Mouse (Mus musculus): Measurements from ENCODE around the gene Tmod4.

The Tmod4 gene

DNA sequence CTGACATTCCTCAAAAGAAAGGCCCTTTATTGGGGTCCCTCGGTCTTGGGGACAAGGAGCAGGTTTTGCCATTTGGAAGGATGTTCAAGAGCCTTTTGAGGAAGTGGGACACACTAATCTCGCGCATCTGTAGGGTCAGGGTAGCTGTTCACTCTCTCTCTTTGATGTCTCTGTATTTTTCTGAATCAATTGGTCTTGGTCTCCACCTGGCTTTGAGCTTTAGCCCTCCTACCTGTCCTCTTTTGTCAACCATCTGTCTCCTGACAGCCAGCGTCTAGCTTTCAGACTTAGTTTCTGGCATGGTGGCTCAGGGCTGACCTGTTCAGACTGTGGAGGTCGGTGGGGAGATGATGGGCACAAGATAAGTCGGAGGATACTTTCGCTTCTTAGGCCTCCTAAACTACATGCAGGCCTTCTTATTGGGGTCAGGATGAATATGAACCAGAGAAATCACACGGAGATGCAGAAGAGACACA is 35.3 kb downstream of the Tmod4 start:
- ChIA-PET POLR2A (interaction anchor here in 3 of 4 experiments (0.6 to 7.5 kb wide), 37 partner anchors 9 to 465 kb away, joined by 3 to 107 read pairs (median 4); partner anchors contain the start of genes Tnfaip8l2 (in 3 of the 3), Bnipl (in 1 of the 3), Ensa (in 1 of the 3) and Gabpb2 (in 1 of the 3)), CTCF (interaction anchor here (0.6 to 2.1 kb wide), 11 partner anchors 9 to 151 kb away, joined by 3 to 13 read pairs (median 4); partner anchors contain the start of genes Gabpb2 (in 1 of the 4), Tmod4 (in 1 of the 4) and Tnfaip8l2 (in 1 of the 4))

DNA sequence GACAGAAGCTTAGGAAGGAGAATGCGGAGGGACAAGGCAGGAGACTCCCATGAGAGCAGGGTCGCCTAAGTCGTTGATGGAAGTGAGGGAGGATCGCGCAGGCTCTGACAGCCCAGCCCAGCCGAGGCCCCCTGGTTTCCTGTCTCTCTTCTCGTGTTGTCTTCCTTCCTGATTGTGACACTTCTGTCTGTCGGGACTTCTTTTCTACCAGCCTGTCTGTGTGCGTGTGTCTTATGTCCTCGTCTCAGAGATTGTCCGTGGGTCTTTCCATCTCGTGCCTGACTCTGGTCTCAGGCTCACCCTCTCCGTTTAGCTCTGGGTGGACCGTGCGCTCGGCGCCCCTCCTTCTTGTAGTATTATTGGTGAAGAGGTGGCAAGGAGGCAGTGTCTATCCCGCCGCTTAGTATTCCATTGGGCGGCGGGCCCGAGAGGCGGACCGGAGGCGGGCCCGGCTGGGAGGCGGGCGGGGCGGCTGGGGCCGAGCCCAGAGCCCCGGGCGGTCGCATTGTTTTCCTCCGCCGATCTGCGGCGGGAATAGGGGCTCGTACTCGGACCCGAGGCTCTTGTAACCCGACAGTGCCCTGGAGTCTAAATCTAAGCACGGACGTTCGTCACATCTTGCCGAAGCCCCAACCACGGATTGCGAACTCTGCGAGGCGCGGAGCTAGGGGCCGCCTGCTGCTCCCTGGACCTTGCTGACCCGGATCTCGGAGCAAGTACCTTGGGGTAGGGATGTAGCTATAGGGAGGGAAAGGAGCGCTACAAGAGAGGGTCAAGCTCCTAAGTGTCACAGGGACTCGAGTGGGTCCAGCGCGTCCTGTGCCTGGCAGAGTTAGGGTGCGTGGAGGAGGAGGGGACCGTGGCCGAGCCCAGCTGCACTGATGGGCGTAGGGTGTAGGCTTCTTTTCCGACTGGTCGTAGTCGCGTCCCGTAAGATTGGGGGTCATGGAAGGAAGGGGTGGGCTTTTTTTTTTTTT is 36.0 kb downstream of the Tmod4 start, which contains the start of gene Sema6c:
Gene Sema6c (plus strand): TSS at position 471 of the 977 bp plus-strand sequence.
- ChIA-PET CTCF (interaction anchor here (0.6 to 2.5 kb wide), 13 partner anchors 9 to 150 kb away, joined by 3 to 13 read pairs (median 4); partner anchors contain the start of genes Gabpb2 (in 1 of the 4), Tmod4 (in 1 of the 4) and Tnfaip8l2 (in 1 of the 4)), POLR2A (interaction anchor here in 3 of 4 experiments (0.6 to 7.5 kb wide), 44 partner anchors 8 to 464 kb away, joined by 3 to 107 read pairs (median 4); partner anchors contain the start of genes Tnfaip8l2 (in 3 of the 3), Gabpb2 (in 2 of the 3), Bnipl (in 1 of the 3) and Ensa (in 1 of the 3))

DNA sequence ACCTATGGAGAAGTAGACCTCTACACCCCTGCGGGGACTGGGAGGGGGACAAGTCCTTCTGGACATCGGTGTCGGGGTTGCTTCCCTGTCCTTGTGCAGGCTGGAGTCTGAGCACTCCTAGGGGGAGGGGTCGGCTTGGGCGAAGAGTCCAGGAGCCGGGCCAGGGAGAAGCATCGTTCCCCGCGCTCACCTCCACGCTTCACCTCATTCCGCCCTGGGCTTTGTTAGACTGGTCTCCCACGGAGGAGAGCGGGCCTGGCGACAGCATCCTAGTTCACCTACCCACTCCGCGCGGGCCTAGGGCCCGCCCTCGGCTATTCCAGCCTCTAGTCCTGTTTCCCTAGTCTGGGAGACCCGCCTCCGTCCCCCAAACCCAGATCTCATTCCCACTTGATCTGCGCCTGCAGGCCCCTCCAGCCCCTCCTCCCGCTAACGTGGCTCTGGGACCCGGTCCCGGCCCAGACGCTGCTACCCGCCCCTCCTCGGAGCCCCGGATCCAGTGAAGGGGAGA is 36.8 kb downstream of the Tmod4 start:
- CTCF ChIA-PET, result interaction anchor here in 3 of 4 experiments (1.1 to 2.9 kb wide), 9 partner anchors 9 to 108 kb away, joined by 3 to 8 read pairs (median 5); partner anchors contain the start of genes Gabpb2 (in 1 of the 3) and Tnfaip8l2 (in 1 of the 3)
- POLR2A ChIA-PET, result interaction anchor here (0.5 to 7.5 kb wide), 33 partner anchors 10 to 464 kb away, joined by 3 to 107 read pairs (median 4); partner anchors contain the start of genes Tnfaip8l2 (in 3 of the 4), Gabpb2 (in 2 of the 4), Ensa (in 1 of the 4) and Prune1 (in 1 of the 4)

DNA sequence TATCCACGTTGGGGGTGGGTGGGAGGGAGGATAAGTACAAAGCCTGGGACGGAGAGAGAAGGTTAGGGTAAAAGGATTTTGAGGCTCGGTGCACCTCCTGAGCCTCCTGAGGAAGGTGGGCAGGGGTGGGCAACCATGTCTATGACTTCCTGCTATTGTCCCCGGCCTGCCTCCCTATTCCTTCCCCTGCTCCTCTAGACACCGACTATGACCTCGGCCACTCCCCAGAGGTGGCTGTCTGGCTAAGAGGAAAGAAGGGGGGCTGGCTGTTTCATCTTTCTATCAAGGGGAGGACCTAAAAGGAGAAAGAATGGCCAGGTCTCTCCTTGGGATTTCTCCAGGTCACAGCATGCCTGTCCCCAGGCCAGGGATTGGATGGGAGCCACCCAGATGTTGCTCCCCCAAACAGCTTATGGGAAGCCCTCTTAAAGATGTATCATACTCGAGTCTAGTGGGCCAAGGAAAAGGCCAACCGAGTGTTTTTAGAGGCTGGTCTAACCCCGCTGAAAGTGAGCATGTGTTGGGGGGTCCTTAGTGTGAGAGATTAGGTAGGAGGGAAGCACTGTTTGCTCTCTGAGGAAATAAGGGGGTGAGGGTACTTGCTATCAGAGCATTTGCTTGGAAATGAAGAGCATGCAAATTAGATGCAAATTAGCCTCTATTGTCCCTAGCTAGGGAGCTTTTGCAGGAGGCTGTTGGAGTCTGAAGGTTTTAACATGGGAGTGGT is 37.5 kb downstream of the Tmod4 start:
- ChIA-PET CTCF (interaction anchor here in 3 of 4 experiments (0.6 to 2.9 kb wide), 11 partner anchors 9 to 165 kb away, joined by 3 to 13 read pairs (median 3); partner anchors contain the start of genes Gabpb2 (in 1 of the 3), Tmod4 (in 1 of the 3) and Tnfaip8l2 (in 1 of the 3)), POLR2A (interaction anchor here (0.5 to 7.5 kb wide), 38 partner anchors 9 to 490 kb away, joined by 3 to 107 read pairs (median 5); partner anchors contain the start of genes Gabpb2 (in 2 of the 4), Zfp687 (in 2 of the 4), Mllt11 (in 1 of the 4) and Pi4kb (in 1 of the 4))

DNA sequence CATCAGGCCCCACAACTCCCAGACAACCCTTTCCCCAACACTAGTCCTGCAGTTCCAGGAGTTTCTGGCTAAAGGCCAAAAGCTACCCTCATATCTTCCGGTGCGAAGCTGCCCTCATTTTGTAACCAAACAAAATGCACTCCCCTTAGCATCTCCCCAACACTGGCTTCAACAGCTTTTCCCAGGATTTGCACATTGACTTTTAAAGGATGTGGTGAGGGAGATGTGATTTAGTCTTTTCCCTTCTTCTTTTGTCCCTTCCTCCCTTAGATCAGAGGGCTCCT is 38.0 kb downstream of the Tmod4 start:
- ChIA-PET CTCF (interaction anchor here (0.6 to 2.9 kb wide), 13 partner anchors 9 to 166 kb away, joined by 3 to 13 read pairs (median 3); partner anchors contain the start of genes Tnfaip8l2 (in 2 of the 4), Gabpb2 (in 1 of the 4) and Tmod4 (in 1 of the 4)), POLR2A (interaction anchor here (0.6 to 7.5 kb wide), 33 partner anchors 9 to 490 kb away, joined by 3 to 107 read pairs (median 5); partner anchors contain the start of genes Gabpb2 (in 2 of the 4), Mllt11 (in 2 of the 4), Zfp687 (in 2 of the 4) and Pi4kb (in 1 of the 4))

DNA sequence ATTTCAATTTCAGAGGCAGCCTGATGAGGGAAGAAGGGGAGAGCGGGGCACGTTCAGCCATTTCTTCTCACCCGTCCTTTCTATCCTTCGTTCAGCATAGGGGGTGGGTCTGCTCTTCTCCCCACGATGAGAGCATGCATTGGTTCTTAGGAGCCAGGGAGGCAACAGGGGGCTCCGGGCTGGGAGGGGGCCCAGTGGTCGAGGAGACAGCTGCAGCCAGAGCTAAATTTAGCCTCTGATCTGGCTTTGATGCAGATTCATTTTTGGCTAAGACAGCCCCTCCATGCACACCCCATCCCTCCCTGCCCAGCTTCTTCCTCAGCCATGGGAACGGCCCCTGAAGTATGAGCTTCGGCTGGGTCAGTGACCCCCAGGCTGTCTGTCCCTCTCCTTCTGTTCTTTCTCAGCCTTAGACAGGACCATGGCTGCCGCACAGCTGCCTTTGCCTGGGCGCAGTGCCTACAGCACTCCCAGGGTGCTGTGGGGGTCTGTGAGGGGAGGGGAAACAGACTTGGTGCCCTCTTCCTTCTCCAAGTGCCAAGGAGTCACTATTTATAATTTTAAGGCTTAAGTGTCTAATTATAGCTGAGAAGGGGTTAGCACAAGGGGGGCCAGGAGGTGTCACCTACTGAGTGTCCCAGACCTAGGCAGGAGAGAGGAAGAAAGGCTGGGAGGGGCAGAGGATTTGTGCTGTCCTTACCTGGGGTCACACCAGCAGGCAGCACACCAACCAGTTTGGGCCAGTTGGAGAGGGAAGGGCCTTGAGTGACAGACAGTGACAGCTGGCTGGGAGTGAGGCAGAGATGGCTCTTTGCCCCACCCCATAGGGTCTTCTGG is 39.4 kb downstream of the Tmod4 start:
- ChIA-PET CTCF (interaction anchor here (0.6 to 2.9 kb wide), 15 partner anchors 9 to 111 kb away, joined by 3 to 16 read pairs (median 5); partner anchors contain the start of genes Tnfaip8l2 (in 2 of the 4) and Gabpb2 (in 1 of the 4)), POLR2A (interaction anchor here (0.6 to 7.5 kb wide), 35 partner anchors 8 to 147 kb away, joined by 3 to 107 read pairs (median 4); partner anchors contain the start of genes Mllt11 (in 2 of the 4), Cdc42se1 (in 1 of the 4), Gabpb2 (in 1 of the 4) and Gm128 (in 1 of the 4))

DNA sequence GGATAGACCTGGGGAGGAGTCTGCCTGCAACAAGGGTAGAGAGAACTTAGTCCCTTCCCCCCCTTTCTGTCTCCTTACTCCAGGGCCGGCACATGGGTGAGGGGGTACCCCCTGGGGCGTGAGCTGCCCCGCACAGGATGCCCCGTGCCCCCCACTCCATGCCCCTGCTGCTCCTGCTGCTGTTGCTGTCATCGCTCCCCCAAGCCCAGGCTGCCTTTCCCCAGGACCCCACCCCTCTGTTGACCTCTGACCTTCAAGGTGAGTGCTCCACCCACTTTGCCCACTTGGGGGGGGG is 39.9 kb downstream of the Tmod4 start:
- ChIA-PET POLR2A (interaction anchor here in 3 of 4 experiments (0.6 to 7.5 kb wide), 30 partner anchors 9 to 191 kb away, joined by 3 to 107 read pairs (median 4); partner anchors contain the start of genes Mllt11 (in 2 of the 3), Gabpb2 (in 1 of the 3), Gm128 (in 1 of the 3) and Pip5k1a (in 1 of the 3)), CTCF (interaction anchor here (0.6 to 2.9 kb wide), 14 partner anchors 9 to 110 kb away, joined by 3 to 16 read pairs (median 4); partner anchors contain the start of genes Gabpb2 (in 1 of the 4) and Tnfaip8l2 (in 1 of the 4))

DNA sequence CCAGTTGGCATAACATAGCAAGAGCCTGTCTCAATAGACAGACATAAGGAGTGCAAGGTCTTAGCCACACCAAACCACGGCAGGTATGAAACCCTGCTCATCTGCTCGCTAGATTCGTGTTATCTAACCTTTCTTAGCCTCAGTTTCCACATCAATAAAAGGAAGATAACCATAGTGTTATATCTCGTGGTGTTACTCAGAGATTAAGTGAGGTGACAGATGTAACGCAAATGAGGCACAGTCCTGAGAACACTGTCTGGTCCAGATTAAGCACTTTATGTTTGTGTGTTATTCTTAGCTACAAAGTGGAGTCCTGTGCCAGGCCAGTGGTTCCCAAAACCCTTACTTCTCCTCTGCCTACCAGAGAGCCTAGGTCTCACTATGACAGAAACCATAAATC is 40.6 kb downstream of the Tmod4 start:
- ChIA-PET CTCF (interaction anchor here (0.6 to 2.9 kb wide), 11 partner anchors 9 to 146 kb away, joined by 3 to 16 read pairs (median 3); partner anchors contain the start of gene Gabpb2 (in 1 of the 4)), POLR2A (interaction anchor here in 3 of 4 experiments (0.6 to 7.5 kb wide), 29 partner anchors 8 to 1524 kb away, joined by 3 to 107 read pairs (median 4); partner anchors contain the start of genes Mllt11 (in 2 of the 3), Gm128 (in 1 of the 3), Pip5k1a (in 1 of the 3) and Psmd4 (in 1 of the 3))

DNA sequence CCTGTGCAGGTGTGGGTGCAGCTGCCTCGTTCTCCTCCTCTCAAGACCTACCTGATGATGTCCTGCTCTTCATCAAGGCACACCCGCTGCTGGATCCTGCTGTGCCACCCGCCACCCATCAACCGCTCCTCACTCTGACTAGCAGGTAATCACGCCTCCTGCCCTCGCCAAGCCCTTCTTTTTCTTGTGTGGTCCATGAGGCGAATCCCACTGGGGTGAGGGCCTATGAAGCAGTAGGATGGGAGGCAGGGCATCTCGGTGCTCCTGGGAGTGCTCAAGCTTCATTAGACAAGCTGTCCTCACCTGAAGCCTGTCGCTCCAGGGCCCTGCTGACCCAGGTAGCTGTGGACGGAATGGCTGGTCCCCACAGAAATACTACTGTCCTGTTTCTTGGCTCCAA is 45.7 kb downstream of the Tmod4 start:
- ChIA-PET POLR2A (interaction anchor here in 3 of 4 experiments (0.5 to 8.9 kb wide), 8 partner anchors 8 to 155 kb away, joined by 3 to 107 read pairs (median 4); partner anchors contain the start of genes Sema6c (in 2 of the 3), Tnfaip8l2 (in 1 of the 3) and Zfp687 (in 1 of the 3)), CTCF (interaction anchor here in 3 of 4 experiments (0.5 to 0.6 kb wide), 3 partner anchors 13 to 1810 kb away, joined by 3 to 4 read pairs (median 3); no protein-coding TSS in a partner anchor)

DNA sequence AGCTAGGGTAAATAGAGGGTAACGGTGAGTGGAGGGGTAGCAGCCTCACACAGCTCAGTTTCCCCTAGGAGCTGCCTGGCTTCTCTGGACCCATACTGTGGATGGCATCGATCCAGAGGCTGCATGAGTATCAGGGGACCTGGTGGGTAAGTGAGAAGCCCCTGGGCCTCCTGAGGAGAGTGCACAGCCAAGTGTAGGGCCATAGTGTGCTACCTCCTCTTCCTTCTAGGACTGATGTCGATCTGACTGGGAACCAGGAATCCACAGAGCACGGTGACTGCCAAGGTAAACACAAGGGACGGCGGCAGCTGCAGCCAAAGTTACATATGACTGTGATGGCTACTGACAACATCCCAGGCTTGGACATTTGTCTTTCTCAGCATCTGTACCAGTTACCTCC is 46.8 kb downstream of the Tmod4 start:
- POLR2A ChIA-PET, result interaction anchor here in 2 of 4 experiments (0.7 to 8.9 kb wide), 11 partner anchors 9 to 143 kb away, joined by 3 to 107 read pairs (median 4); partner anchors contain the start of genes Sema6c (in 2 of the 2), Mllt11 (in 1 of the 2) and Tnfaip8l2 (in 1 of the 2)
- CTCF ChIA-PET, result interaction anchor here in 3 of 4 experiments (0.5 to 0.6 kb wide), 4 partner anchors 14 to 55 kb away, joined by 3 to 6 read pairs (median 3); no protein-coding TSS in a partner anchor

DNA sequence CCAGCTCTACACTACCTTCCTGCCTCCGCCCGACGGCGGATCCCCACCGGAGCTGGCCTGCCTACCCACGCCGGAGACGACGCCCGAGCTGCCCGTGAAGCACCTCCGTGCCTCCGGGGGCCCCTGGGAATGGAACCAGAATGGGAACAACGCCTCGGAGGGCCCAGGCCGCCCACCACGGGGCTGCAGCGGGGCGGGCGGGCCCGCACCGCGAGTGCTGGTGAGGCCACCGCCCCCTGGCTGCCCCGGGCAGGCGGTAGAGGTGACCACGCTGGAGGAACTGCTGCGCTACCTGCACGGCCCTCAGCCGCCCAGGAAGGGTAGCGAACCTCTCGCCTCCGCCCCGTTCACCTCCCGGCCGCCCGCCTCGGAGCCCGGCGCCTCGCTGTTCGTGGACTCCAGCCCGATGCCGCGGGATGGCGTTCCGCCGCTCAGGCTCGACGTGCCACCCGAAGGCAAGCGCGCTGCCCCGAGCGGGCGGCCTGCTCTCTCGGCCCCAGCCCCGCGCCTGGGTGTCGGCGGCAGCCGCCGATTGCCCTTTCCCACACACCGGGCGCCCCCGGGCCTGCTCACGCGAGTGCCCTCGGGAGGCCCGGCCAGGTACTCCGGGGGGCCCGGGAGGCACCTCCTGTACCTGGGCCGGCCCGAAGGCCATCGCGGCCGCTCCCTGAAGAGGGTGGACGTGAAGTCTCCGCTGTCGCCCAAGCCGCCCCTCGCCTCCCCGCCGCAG is 48.4 kb downstream of the Tmod4 start:
- POLR2A ChIA-PET, result interaction anchor here (0.5 to 8.9 kb wide), 12 partner anchors 10 to 45 kb away, joined by 3 to 107 read pairs (median 4); partner anchors contain the start of genes Gabpb2 (in 2 of the 4) and Sema6c (in 2 of the 4)
- CTCF ChIA-PET, result interaction anchor here in 2 of 4 experiments (0.5 to 2.6 kb wide), 7 partner anchors 9 to 122 kb away, joined by 3 to 16 read pairs (median 7); partner anchors contain the start of genes Sema6c (in 1 of the 2) and Tnfaip8l2 (in 1 of the 2)

DNA sequence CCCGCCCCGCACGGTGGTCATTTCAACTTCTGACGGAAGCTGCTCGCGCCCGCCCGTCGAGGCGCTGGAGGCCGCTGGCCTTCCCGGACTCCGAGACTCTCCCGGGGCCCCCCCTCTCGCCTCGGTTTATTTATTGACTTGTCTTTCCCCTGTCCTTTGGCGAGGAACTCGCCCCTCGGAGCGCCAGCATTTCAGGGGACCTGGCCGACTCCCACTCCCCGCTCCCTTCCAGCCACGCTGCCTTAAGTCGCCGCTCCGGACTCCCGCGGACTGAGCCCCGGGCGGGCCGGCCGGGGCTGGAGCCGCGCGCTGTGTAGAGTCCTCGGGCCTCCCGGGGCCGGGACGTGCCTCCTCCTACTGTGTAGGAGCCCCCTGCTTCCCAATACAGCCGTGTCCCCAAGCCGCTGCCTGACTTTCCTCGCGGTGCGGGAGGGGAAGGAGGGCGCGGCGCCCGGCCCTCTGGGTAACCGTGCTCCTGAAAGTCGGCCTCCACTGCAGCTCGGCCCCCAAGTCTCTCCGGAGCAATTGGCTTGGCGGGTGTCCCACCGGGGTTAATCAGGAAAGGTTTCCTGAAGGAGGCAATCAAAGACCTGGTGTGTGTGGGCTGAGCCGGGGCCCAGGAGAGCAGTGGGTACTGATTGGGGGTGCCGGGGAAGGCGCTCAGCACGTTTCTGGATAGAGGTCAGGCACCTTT is 49.1 kb downstream of the Tmod4 start:
- CTCF ChIA-PET, result interaction anchor here (0.5 to 2.6 kb wide), 15 partner anchors 10 to 121 kb away, joined by 3 to 16 read pairs (median 5); partner anchors contain the start of genes Tnfaip8l2 (in 3 of the 4), Gm128 (in 1 of the 4) and Sema6c (in 1 of the 4)
- POLR2A ChIA-PET, result interaction anchor here in 3 of 4 experiments (0.5 to 11.7 kb wide), 24 partner anchors 9 to 177 kb away, joined by 3 to 107 read pairs (median 4); partner anchors contain the start of genes Sema6c (in 3 of the 3), Cers2 (in 1 of the 3), Gabpb2 (in 1 of the 3) and Vps72 (in 1 of the 3)

DNA sequence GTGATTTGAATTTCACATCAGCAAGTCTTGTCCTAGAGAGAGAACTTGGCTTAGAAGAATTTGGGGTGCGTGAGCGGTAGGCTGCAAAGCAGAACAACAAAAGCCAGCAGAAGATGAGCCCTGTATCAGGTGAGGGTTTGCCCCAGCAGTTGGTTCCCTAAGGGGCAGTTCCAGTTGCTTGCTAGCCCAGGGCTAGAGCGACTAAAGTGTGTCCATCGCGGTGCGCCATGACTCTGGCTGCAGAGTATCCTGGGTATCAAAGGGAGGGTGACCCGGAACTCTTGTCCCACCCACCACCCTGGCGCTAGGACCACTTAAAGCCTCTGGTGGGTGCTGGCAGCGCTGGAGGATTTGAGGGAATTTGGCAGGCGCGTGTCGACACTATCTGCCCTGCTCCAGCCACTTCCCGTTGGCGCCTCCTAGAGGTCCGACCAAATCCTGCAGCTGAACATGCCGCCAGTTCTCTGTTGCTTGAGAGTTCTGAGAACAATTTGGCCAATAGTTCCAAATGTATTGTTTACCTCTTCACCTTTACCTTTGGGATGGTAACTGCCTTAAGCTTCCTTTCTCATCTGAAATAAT is 49.8 kb downstream of the Tmod4 start:
- CTCF ChIA-PET, result interaction anchor here (0.6 to 2.6 kb wide), 33 partner anchors 8 to 431 kb away, joined by 3 to 16 read pairs (median 4); partner anchors contain the start of genes Tnfaip8l2 (in 3 of the 4), Sema6c (in 2 of the 4) and Gm128 (in 1 of the 4)
- POLR2A ChIA-PET, result interaction anchor here (0.6 to 11.7 kb wide), 42 partner anchors 8 to 731 kb away, joined by 3 to 107 read pairs (median 4); partner anchors contain the start of genes Sema6c (in 3 of the 4), Gabpb2 (in 2 of the 4), Cers2 (in 1 of the 4) and Pi4kb (in 1 of the 4)
